In the genomic region with DNA sequence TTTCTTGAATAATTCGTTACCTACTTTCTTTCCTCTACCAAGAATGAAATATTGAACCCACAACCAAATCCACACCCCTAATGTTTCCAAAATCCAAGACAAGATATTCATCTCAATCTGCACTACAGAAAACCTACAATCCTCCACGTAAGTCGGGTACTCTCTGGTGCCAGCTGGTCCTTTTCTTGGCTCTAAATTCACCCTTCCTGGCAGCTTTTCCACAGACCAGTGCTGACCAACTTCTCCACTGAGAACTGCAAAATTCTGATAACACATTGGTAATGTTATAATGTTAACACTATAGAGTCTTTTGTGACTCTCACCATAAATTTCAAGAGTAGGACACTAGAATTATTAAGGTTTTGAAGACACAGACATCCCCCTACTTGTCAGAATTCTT, we compare ENCODE assay signal across 22 mouse cellular contexts.
"Had no signal": no experiment of that assay in that cellular context is flagged by ENCODE, and none has a peak within 500 bp of the region (broad histone marks: within the 10 kb centered on the region; RNA-seq: fewer than 3 reads in every experiment).

No protein-coding gene starts in this region.

- H3K4me2 ChIP-seq: kidney, embryonic 15.5 days; liver, embryonic 11.5 days; liver, embryonic 15.5 days; lung, embryonic 15.5 days; midbrain, embryonic 13.5 days; neural tube, embryonic 13.5 days; stomach, embryonic 15.5 days had no signal

- H3K36me3 ChIP-seq: kidney, embryonic 15.5 days; liver, embryonic 15.5 days; lung, embryonic 15.5 days; midbrain, embryonic 10.5 days; midbrain, embryonic 13.5 days; neural tube, embryonic 13.5 days; stomach, embryonic 15.5 days had no signal

- H3K9me3 ChIP-seq: kidney, embryonic 15.5 days; liver, embryonic 15.5 days; lung, embryonic 15.5 days; megakaryocyte, embryonic 14.5 days; midbrain, embryonic 10.5 days; midbrain, embryonic 13.5 days; neural tube, embryonic 13.5 days; stomach, embryonic 15.5 days had no signal

- ATAC-seq: midbrain, embryonic 13.5 days; midbrain, embryonic 16.5 days had no signal

- H3K4me3 ChIP-seq: kidney, embryonic 15.5 days; left cerebral cortex, adult 2 months; liver, embryonic 15.5 days; lung, embryonic 15.5 days; megakaryocyte, embryonic 14.5 days; midbrain, embryonic 10.5 days; midbrain, embryonic 13.5 days; myocyte; neural tube, embryonic 13.5 days; stomach, embryonic 15.5 days had no signal

- H3K9ac ChIP-seq: kidney, embryonic 15.5 days; liver, embryonic 15.5 days; lung, embryonic 15.5 days; midbrain, embryonic 13.5 days; neural tube, embryonic 13.5 days; stomach, embryonic 15.5 days had no signal

- H3K27ac ChIP-seq: kidney, embryonic 15.5 days; left cerebral cortex, adult 2 months; liver, embryonic 15.5 days; lung, embryonic 15.5 days; midbrain, embryonic 10.5 days; midbrain, embryonic 13.5 days; neural tube, embryonic 13.5 days; stomach, embryonic 15.5 days had no signal

- H3K4me1 ChIP-seq: kidney, embryonic 15.5 days; liver, embryonic 15.5 days; lung, embryonic 15.5 days; midbrain, embryonic 10.5 days; midbrain, embryonic 13.5 days; neural tube, embryonic 13.5 days; stomach, embryonic 15.5 days had no signal

- H3K27me3 ChIP-seq: kidney, embryonic 15.5 days; liver, embryonic 15.5 days; lung, embryonic 15.5 days; megakaryocyte, embryonic 14.5 days; midbrain, embryonic 13.5 days; neural tube, embryonic 13.5 days; stomach, embryonic 15.5 days had no signal

- DNase-seq: kidney, postnatal 10 days; kidney, postnatal 36 days; layer of hippocampus, postnatal 36 days; lung, adult 18-20 months; lung, postnatal 10 days; lung, postnatal 36 days; retina, postnatal 1 day; right cerebral cortex, postnatal 25 days; spleen, adult 18-20 months; thymus, postnatal 36 days had no signal
